Comparison of ENCODE assay signal across 24 mouse cellular contexts in genomic region chr4:126084382-126084781, GRCm38 (mm10). TPM values are rescaled to one million over a fixed set of nuclear protein-coding genes. Genes with fewer than 3 reads are reported as not detected.
DNase-seq lines count a peak whose midpoint lies in the region; ATAC-seq and TF ChIP-seq lines count a peak whose summit lies in the region.
"Had no signal": no experiment of that assay in that cellular context is flagged by ENCODE, and none has a peak within 500 bp of the region (broad histone marks: within the 10 kb centered on the region; RNA-seq: fewer than 3 reads in every experiment).

No protein-coding gene starts in this region.

- H3K27me3 ChIP-seq in limb, embryonic 14.5 days (ENCODE audit: control insufficient read depth, insufficient read depth, low read length): no peaks in the 10 kb centered on the region
- no peaks in the 10 kb centered on the region for H3K27me3 ChIP-seq in limb, embryonic 10.5 days (ENCODE audit: low read depth, poor library complexity, severe bottlenecking)
- no peaks in the 10 kb centered on the region for H3K27me3 ChIP-seq in stomach, postnatal 0 days (ENCODE audit: control insufficient read depth, insufficient read depth, low read length)
- H3K27me3 ChIP-seq in liver, embryonic 11.5 days (replicated peaks; ENCODE audit: control insufficient read depth, insufficient read depth, low read length): no peaks in the 10 kb centered on the region
- H3K27me3 ChIP-seq: embryonic facial prominence, embryonic 13.5 days; embryonic facial prominence, embryonic 15.5 days; forebrain, embryonic 13.5 days; forebrain, embryonic 15.5 days; Patski had no signal

- DNase-seq in limb, embryonic 14.5 days (ENCODE audit: low spot score): no peak
- DNase-seq in limb, embryonic 10.5 days (ENCODE audit: low spot score): no peak
- DNase-seq in fat pad, adult 2 months (ENCODE audit: extremely low read depth, low read depth, low spot score): peak; percentile 87
- DNase-seq in stomach, postnatal 0 days (ENCODE audit: low spot score): peak; percentile 45
- DNase-seq in liver, embryonic 11.5 days (ENCODE audit: low spot score): no peak
- no peak for DNase-seq in thymus, postnatal 4 days
- DNase-seq: adrenal gland, adult 8-10 months; adrenal gland, postnatal 25 days; cerebellum, adult 11 months; cerebellum, adult 18-20 months; cerebellum, adult 8-10 months; cerebellum, adult 9-11 months; cerebellum, postnatal 14 days; cerebellum, postnatal 36 days; embryo, embryonic 11 days; forebrain, postnatal 0 days had no signal

- TF ChIP-seq POLR2A in limb, embryonic 14.5 days (IDR thresholded peaks at IDR 0.05; ENCODE audit: borderline replicate concordance, extremely low read depth, insufficient read depth, insufficient read length): no peak

- no peak for TF ChIP-seq CTCF in stomach, postnatal 0 days (IDR thresholded peaks at IDR 0.05; ENCODE audit: low read depth)

- peak overlapping the region; percentile 16; the same call in 1 of the 2 replicates for H3K9ac ChIP-seq in limb, embryonic 14.5 days (ENCODE audit: low read depth, low read length, severe bottlenecking)
- H3K9ac ChIP-seq in stomach, postnatal 0 days (ENCODE audit: low read length): no peak overlapping the region
- no peak overlapping the region for H3K9ac ChIP-seq in liver, embryonic 11.5 days (ENCODE audit: low read depth, low read length)
- H3K9ac ChIP-seq: embryonic facial prominence, embryonic 13.5 days; embryonic facial prominence, embryonic 15.5 days; forebrain, embryonic 13.5 days; forebrain, embryonic 15.5 days; forebrain, postnatal 0 days had no signal

- H3K4me2 ChIP-seq in limb, embryonic 14.5 days (replicated peaks; ENCODE audit: low read depth, low read length, severe bottlenecking): no peak overlapping the region
- H3K4me2 ChIP-seq in stomach, postnatal 0 days (replicated peaks; ENCODE audit: low read depth): no peak overlapping the region
- H3K4me2 ChIP-seq in liver, embryonic 11.5 days: no peak overlapping the region
- H3K4me2 ChIP-seq: embryonic facial prominence, embryonic 13.5 days; embryonic facial prominence, embryonic 15.5 days; forebrain, embryonic 13.5 days; forebrain, embryonic 15.5 days had no signal

- H3K4me3 ChIP-seq in limb, embryonic 14.5 days (replicated peaks; ENCODE audit: low read length): no peak overlapping the region
- H3K4me3 ChIP-seq in limb, embryonic 10.5 days: no peak overlapping the region
- no peak overlapping the region for H3K4me3 ChIP-seq in stomach, postnatal 0 days (ENCODE audit: low read depth, low read length)
- H3K4me3 ChIP-seq in liver, embryonic 11.5 days (ENCODE audit: low read depth, low read length): no peak overlapping the region
- H3K4me3 ChIP-seq: embryonic facial prominence, embryonic 13.5 days; embryonic facial prominence, embryonic 15.5 days; erythroblast, embryonic 14.5 days; forebrain, embryonic 13.5 days; forebrain, embryonic 15.5 days had no signal

- no peak for TF ChIP-seq EP300 in stomach, postnatal 0 days (optimal IDR thresholded peaks at IDR 0.05)

- ATAC-seq in limb, embryonic 14.5 days (ENCODE audit: low FRiP score, low read depth): no peak
- no peak for ATAC-seq in stomach, postnatal 0 days (ENCODE audit: low FRiP score, low TSS enrichment)
- no peak for ATAC-seq in liver, embryonic 11.5 days (replicated peaks; ENCODE audit: low FRiP score)
- ATAC-seq: activated CD4-positive, CD25-positive, alpha-beta regulatory T cell, adult 4 months; forebrain, embryonic 13.5 days; forebrain, embryonic 15.5 days; forebrain, postnatal 0 days; Patski had no signal

- H3K36me3 ChIP-seq in limb, embryonic 14.5 days (ENCODE audit: control insufficient read depth, insufficient read depth, low read length): peaks cover 3% of the 10 kb centered on the region; the same call in 1 of the 2 replicates
- H3K36me3 ChIP-seq in limb, embryonic 10.5 days: peaks cover 6% of the 10 kb centered on the region; the same call in 1 of the 2 replicates
- 0 out of 2 replicates have a peak, but pooled peaks cover 2% of the 10 kb centered on the region for H3K36me3 ChIP-seq in stomach, postnatal 0 days (ENCODE audit: control insufficient read depth, insufficient read depth, low read length)
- no peaks in the 10 kb centered on the region for H3K36me3 ChIP-seq in liver, embryonic 11.5 days (ENCODE audit: control insufficient read depth, insufficient read depth, low read length)
- H3K36me3 ChIP-seq: forebrain, embryonic 15.5 days; G1E had no signal

- WGBS in limb, embryonic 14.5 days: 58% methylated on average over 8 of the region's 8 CpGs
- WGBS in limb, embryonic 10.5 days: 66% methylated on average over 8 of the region's 8 CpGs
- 64% methylated on average over 8 of the region's 8 CpGs for WGBS in stomach, postnatal 0 days
- WGBS in liver, embryonic 11.5 days: 72% methylated on average over 8 of the region's 8 CpGs

- no peak overlapping the region for H3K27ac ChIP-seq in limb, embryonic 14.5 days (replicated peaks; ENCODE audit: low read depth, low read length)
- no peak overlapping the region for H3K27ac ChIP-seq in limb, embryonic 10.5 days
- H3K27ac ChIP-seq in stomach, postnatal 0 days (replicated peaks): no peak overlapping the region
- H3K27ac ChIP-seq in liver, embryonic 11.5 days (ENCODE audit: low read depth, low read length): no peak overlapping the region
- H3K27ac ChIP-seq: embryonic facial prominence, embryonic 13.5 days; embryonic facial prominence, embryonic 15.5 days; forebrain, embryonic 13.5 days; forebrain, embryonic 15.5 days had no signal

- H3K4me1 ChIP-seq in limb, embryonic 14.5 days (ENCODE audit: control insufficient read depth, insufficient read depth, low read length): no peaks in the 10 kb centered on the region
- H3K4me1 ChIP-seq in limb, embryonic 10.5 days: peaks cover 5% of the 10 kb centered on the region
- no peaks in the 10 kb centered on the region for H3K4me1 ChIP-seq in stomach, postnatal 0 days (replicated peaks; ENCODE audit: control insufficient read depth, insufficient read depth)
- H3K4me1 ChIP-seq in liver, embryonic 11.5 days (replicated peaks; ENCODE audit: control insufficient read depth, insufficient read depth, low read length): no peaks in the 10 kb centered on the region; the same call in none of the 2 replicates
- H3K4me1 ChIP-seq: forebrain, embryonic 15.5 days had no signal

- no peaks in the 10 kb centered on the region for H3K9me3 ChIP-seq in limb, embryonic 14.5 days (ENCODE audit: control insufficient read depth, low read length)
- no peaks in the 10 kb centered on the region for H3K9me3 ChIP-seq in limb, embryonic 10.5 days (replicated peaks)
- H3K9me3 ChIP-seq in stomach, postnatal 0 days (ENCODE audit: control insufficient read depth, low read length): no peaks in the 10 kb centered on the region
- H3K9me3 ChIP-seq in liver, embryonic 11.5 days (ENCODE audit: control insufficient read depth, low read length): 0 out of 2 replicates have a peak, but pooled peaks cover 2% of the 10 kb centered on the region
- H3K9me3 ChIP-seq: embryonic facial prominence, embryonic 13.5 days; embryonic facial prominence, embryonic 15.5 days; forebrain, embryonic 13.5 days; forebrain, embryonic 15.5 days; G1E had no signal

RNA-seq across cellular contexts. Expression of gene Lsm10, which starts 12.0 kb away (rescaled TPM):
- polyA plus RNA-seq in limb, embryonic 14.5 days (2012; rRNA removed): 44.0 and 50.4 TPM in 2 replicates
- 53.7 and 54.3 TPM in 2 replicates for polyA plus RNA-seq in limb, embryonic 14.5 days (2014; fragmentation: Nextera tagmentation; extraction: Ambion mirVana)
- polyA plus RNA-seq in limb, embryonic 10.5 days (2016; fragmentation: Nextera tagmentation; extraction: Ambion mirVana): 41.3 and 48.0 TPM in 2 replicates
- polyA plus RNA-seq in stomach, postnatal 0 days (2015; fragmentation: Nextera tagmentation; extraction: Ambion mirVana): 41.8 and 46.5 TPM in 2 replicates
- 46.6 and 53.3 TPM in 2 replicates for polyA plus RNA-seq in liver, embryonic 11.5 days (2014; fragmentation: Nextera tagmentation; extraction: Ambion mirVana)

RNA-seq across cellular contexts. Expression of gene Stk40, which starts 19.4 kb away (rescaled TPM):
- 21.3 and 25.5 TPM in 2 replicates for polyA plus RNA-seq in limb, embryonic 14.5 days (2012; rRNA removed)
- 27.9 and 29.1 TPM in 2 replicates for polyA plus RNA-seq in limb, embryonic 14.5 days (2014; fragmentation: Nextera tagmentation; extraction: Ambion mirVana)
- 48.2 and 52.1 TPM in 2 replicates for polyA plus RNA-seq in limb, embryonic 10.5 days (2016; fragmentation: Nextera tagmentation; extraction: Ambion mirVana)
- polyA plus RNA-seq in stomach, postnatal 0 days (2015; fragmentation: Nextera tagmentation; extraction: Ambion mirVana): 17.3 and 20.2 TPM in 2 replicates
- polyA plus RNA-seq in liver, embryonic 11.5 days (2014; fragmentation: Nextera tagmentation; extraction: Ambion mirVana): 24.4 and 26.7 TPM in 2 replicates

RNA-seq across cellular contexts. Expression of gene Oscp1, which starts 26.0 kb away (rescaled TPM):
- 5.3 and 5.8 TPM in 2 replicates for polyA plus RNA-seq in limb, embryonic 14.5 days (2012; rRNA removed)
- 13.2 and 13.8 TPM in 2 replicates for polyA plus RNA-seq in limb, embryonic 14.5 days (2014; fragmentation: Nextera tagmentation; extraction: Ambion mirVana)
- 20.4 and 23.7 TPM in 2 replicates for polyA plus RNA-seq in limb, embryonic 10.5 days (2016; fragmentation: Nextera tagmentation; extraction: Ambion mirVana)
- 3.6 and 5.1 TPM in 2 replicates for polyA plus RNA-seq in stomach, postnatal 0 days (2015; fragmentation: Nextera tagmentation; extraction: Ambion mirVana)
- 6.6 TPM in 2 replicates for polyA plus RNA-seq in liver, embryonic 11.5 days (2014; fragmentation: Nextera tagmentation; extraction: Ambion mirVana)
- polyA plus RNA-seq: erythroblast, embryonic 14.5 days had no signal

RNA-seq across cellular contexts. Expression of gene Mrps15, which starts 37.7 kb away (rescaled TPM):
- 78.0 and 83.5 TPM in 2 replicates for polyA plus RNA-seq in limb, embryonic 14.5 days (2012; rRNA removed)
- polyA plus RNA-seq in limb, embryonic 14.5 days (2014; fragmentation: Nextera tagmentation; extraction: Ambion mirVana): 139 and 140 TPM in 2 replicates
- 150 and 170 TPM in 2 replicates for polyA plus RNA-seq in limb, embryonic 10.5 days (2016; fragmentation: Nextera tagmentation; extraction: Ambion mirVana)
- 81.9 and 90.0 TPM in 2 replicates for polyA plus RNA-seq in stomach, postnatal 0 days (2015; fragmentation: Nextera tagmentation; extraction: Ambion mirVana)
- polyA plus RNA-seq in liver, embryonic 11.5 days (2014; fragmentation: Nextera tagmentation; extraction: Ambion mirVana): 186 and 190 TPM in 2 replicates

Comparison
In these comparisons a context has a peak if more than half of its experiments do, and no peak if none do; other contexts are left out.
1. DNase-seq: peak in fat pad, adult 2 months (single experiment) and stomach, postnatal 0 days (single experiment); none in limb, embryonic 14.5 days (single experiment), limb, embryonic 10.5 days (single experiment), liver, embryonic 11.5 days (single experiment) and thymus, postnatal 4 days (single experiment).